Mouse (Mus musculus) spleen, adult 2 months (tissue): ENCODE measurements around the gene Cd247.

Experiments
- CTCF ChIP-seq: fragments of 200-500 bp; IDR thresholded peaks from 2 replicates; pipeline ENCODE4 v1.5.1; 2011; ENCODE audit warnings: mild to moderate bottlenecking, inconsistent platforms; ENCODE audit not compliant: insufficient read depth, insufficient read length, insufficient replicate concordance; ENCODE audit errors: extremely low read depth
- POLR2A ChIP-seq: fragments of 200-500 bp; IDR thresholded peaks from 2 replicates; pipeline ENCODE4 v1.6.1; 2011; ENCODE audit warnings: low read depth, low read length, inconsistent platforms

DNA sequence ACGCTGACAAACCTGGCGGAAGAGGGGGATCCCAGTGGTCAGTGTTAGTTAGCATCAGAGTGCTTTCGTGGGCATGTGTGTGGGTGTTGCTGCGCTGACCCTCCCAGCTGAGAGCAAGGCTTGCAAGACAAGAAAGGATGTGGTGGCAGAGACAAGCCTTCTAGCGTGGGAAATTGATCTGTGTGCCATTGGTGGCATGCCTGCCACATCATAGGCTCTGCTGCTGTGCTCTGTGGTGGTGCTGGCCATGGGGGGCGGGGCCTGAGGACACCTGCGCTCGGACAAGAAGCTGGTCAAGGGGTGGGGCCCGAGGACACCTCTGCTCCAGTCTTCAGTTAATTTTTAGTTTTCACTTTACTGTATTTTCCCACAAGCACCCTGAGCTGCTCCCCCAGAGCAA lies 27.9 kb downstream of the Cd247 start:
- TF ChIP-seq POLR2A (no peak), CTCF (no peak)
